Mouse (Mus musculus) MEL (cell line): ENCODE results near the gene Ube2f.

ENCODE experiments used
- CTCF ChIP-seq, 3 experiments: IDR thresholded peaks in 2 of 3; conservative IDR thresholded peaks in 1 of 3; 2 replicates each; pipeline ENCODE4 v1.5.1; 2011 to 2012; ENCODE audit warnings: low read length in 3 of 3, low read depth in 2 of 3, mild to moderate bottlenecking in 2 of 3, improper control_type of control experiment in 1 of 3, inconsistent platforms in 1 of 3, mixed read lengths in 1 of 3, moderate library complexity in 1 of 3; ENCODE audit not compliant: control insufficient read depth in 1 of 3, insufficient read depth in 1 of 3, poor library complexity in 1 of 3, severe bottlenecking in 1 of 3
- GATA1 ChIP-seq: IDR thresholded peaks from 2 replicates; pipeline ENCODE4 v1.6.1; 2011; ENCODE audit warnings: low read depth, low read length, improper control_type of control experiment
- HCFC1 ChIP-seq: IDR thresholded peaks from 2 replicates; pipeline ENCODE4 v1.6.1; 2012; ENCODE audit warnings: low read depth, mild to moderate bottlenecking, inconsistent platforms, low read length, improper control_type of control experiment, moderate library complexity
- MEF2A ChIP-seq: IDR thresholded peaks from 2 replicates; pipeline ENCODE4 v1.6.1; 2014; ENCODE audit warnings: low read depth, mild to moderate bottlenecking, inconsistent platforms, low read length, improper control_type of control experiment; ENCODE audit not compliant: poor library complexity, insufficient replicate concordance, severe bottlenecking; ENCODE audit errors: extremely low read depth
- MXI1 ChIP-seq: IDR thresholded peaks from 2 replicates; pipeline ENCODE4 v1.6.1; 2011; ENCODE audit warnings: mild to moderate bottlenecking, low read depth, low read length, improper control_type of control experiment
- MYB ChIP-seq: IDR thresholded peaks from 2 replicates; pipeline ENCODE4 v1.6.1; 2011; ENCODE audit warnings: mild to moderate bottlenecking, low read depth, low read length, improper control_type of control experiment
- NRF1 ChIP-seq: IDR thresholded peaks from 2 replicates; pipeline ENCODE4 v1.6.1; 2014; ENCODE audit warnings: low read depth, mild to moderate bottlenecking, inconsistent platforms, low read length, improper control_type of control experiment, moderate library complexity; ENCODE audit not compliant: poor library complexity, insufficient read depth, severe bottlenecking
- POLR2A ChIP-seq, 2 experiments: IDR thresholded peaks; 2 replicates each; pipeline ENCODE4 v1.6.1; 2011 to 2012; ENCODE audit warnings: low read length in 2 of 2, mild to moderate bottlenecking in 2 of 2, control low read depth in 1 of 2, improper control_type of control experiment in 1 of 2, low read depth in 1 of 2, moderate library complexity in 1 of 2; ENCODE audit not compliant: control insufficient read depth in 1 of 2, insufficient read depth in 1 of 2, poor library complexity in 1 of 2
- RAD21 ChIP-seq: IDR thresholded peaks from 2 replicates; pipeline ENCODE4 v1.6.1; 2011; ENCODE audit warnings: mild to moderate bottlenecking, low read depth, low read length, improper control_type of control experiment
- USF1 ChIP-seq: IDR thresholded peaks from 2 replicates; pipeline ENCODE4 v1.6.1; 2014; ENCODE audit warnings: low read depth, mild to moderate bottlenecking, inconsistent platforms, low read length, improper control_type of control experiment, moderate library complexity
- ZMIZ1 ChIP-seq: IDR thresholded peaks from 2 replicates; pipeline ENCODE4 v1.6.1; 2012; ENCODE audit warnings: low read depth, mild to moderate bottlenecking, inconsistent platforms, low read length, improper control_type of control experiment, moderate library complexity
- ZNF384 ChIP-seq: IDR thresholded peaks from 2 replicates; pipeline ENCODE4 v1.6.1; 2012; ENCODE audit warnings: low read depth, mild to moderate bottlenecking, inconsistent platforms, low read length, improper control_type of control experiment

DNA sequence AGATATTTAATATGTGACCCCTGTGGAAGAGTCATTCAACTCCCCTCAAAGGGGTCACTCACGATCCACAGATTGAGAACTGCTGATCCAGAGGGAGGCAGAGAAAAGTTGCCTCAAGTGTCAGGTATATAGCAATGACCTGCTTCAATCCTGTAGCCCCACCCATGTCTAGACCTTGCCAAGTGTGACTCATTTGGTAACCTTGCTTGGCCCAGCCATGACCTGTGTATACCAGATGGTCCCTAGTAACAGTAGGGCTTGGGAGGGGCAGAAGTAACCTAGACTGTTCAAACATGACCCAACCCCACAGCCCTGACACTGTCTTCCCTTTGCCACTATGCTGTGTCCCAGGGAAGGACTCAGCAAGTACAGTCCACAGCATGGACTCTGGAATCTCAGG, 9.4 kb upstream of the Ube2f start:
- no peak for TF ChIP-seq RAD21
- TF ChIP-seq HCFC1, result no peak
- no peak for TF ChIP-seq MXI1
- no peak for TF ChIP-seq ZNF384
- no peak for TF ChIP-seq NRF1
- TF ChIP-seq CTCF (IDR thresholded peaks at IDR 0.05 in 2 of 3, conservative IDR thresholded peaks at IDR 0.05 in 1 of 3; ENCODE audit: control insufficient read depth in 1 of 3, insufficient read depth in 1 of 3, low read depth in 2 of 3, low read length in 3 of 3, poor library complexity in 1 of 3, severe bottlenecking in 1 of 3), result no peak
- TF ChIP-seq MEF2A, result no peak
- TF ChIP-seq POLR2A (IDR thresholded peaks at IDR 0.05; ENCODE audit: control insufficient read depth in 1 of 2, insufficient read depth in 1 of 2, low read depth in 1 of 2, low read length in 2 of 2, poor library complexity in 1 of 2), result no peak
- no peak for TF ChIP-seq MYB
- no peak for TF ChIP-seq USF1
- no peak for TF ChIP-seq GATA1
- no peak for TF ChIP-seq ZMIZ1
